Mouse (Mus musculus) liver, embryonic 16.5 days (tissue): ENCODE measurements around the gene Eif4g3. TPM values are rescaled to one million over a fixed set of nuclear protein-coding genes. Genes with fewer than 3 reads are reported as not detected.

Experiments
- ATAC-seq: fragments of 200-750 bp; cut with Nextera tagmentation; 2 replicates; pipeline ENCODE4 v1.8.0; 2017; ENCODE audit warnings: low read depth, mild to moderate bottlenecking, moderate number of reproducible peaks, moderate library complexity
- H3K27ac ChIP-seq: fragments of 300-500 bp; sonication (generic); 2 replicates; pipeline ENCODE4 v1.5.1; 2014; ENCODE audit warnings: mild to moderate bottlenecking, low read length
- H3K27me3 ChIP-seq: fragments of 300-500 bp; sonication (generic); 2 replicates; pipeline ENCODE4 v1.6.1; 2014; ENCODE audit warnings: low read depth, low read length, mixed read lengths; ENCODE audit not compliant: control insufficient read depth, insufficient read depth
- H3K36me3 ChIP-seq: fragments of 300-500 bp; sonication (generic); 2 replicates; pipeline ENCODE4 v1.6.1; 2014; ENCODE audit warnings: mild to moderate bottlenecking; ENCODE audit not compliant: control insufficient read depth, insufficient read depth
- H3K4me1 ChIP-seq: fragments of 300-500 bp; sonication (generic); 2 replicates; pipeline ENCODE4 v1.6.1; 2014; ENCODE audit warnings: low read depth, low read length, mixed read lengths; ENCODE audit not compliant: control insufficient read depth
- H3K4me2 ChIP-seq: fragments of 300-500 bp; sonication (generic); 2 replicates; pipeline ENCODE4 v1.6.1; 2014; ENCODE audit warnings: low read depth, low read length, mixed read lengths
- H3K4me3 ChIP-seq: fragments of 300-500 bp; sonication (generic); 2 replicates; pipeline ENCODE4 v1.5.1; 2014; ENCODE audit warnings: low read depth, mild to moderate bottlenecking, low read length
- H3K9ac ChIP-seq: fragments of 300-500 bp; sonication (generic); 2 replicates; pipeline ENCODE4 v1.6.1; 2014; ENCODE audit warnings: low read depth, low read length
- H3K9me3 ChIP-seq: fragments of 300-500 bp; sonication (generic); replicated peaks from 2 replicates; pipeline ENCODE4 v1.6.1; 2016; ENCODE audit warnings: low read length; ENCODE audit not compliant: control insufficient read depth
- WGBS: fragments of 180-500 bp; shearing (Covaris S2); extraction: QIAGEN DNeasy Blood & Tissue Kit; methylation state at CpG from one replicate; pipeline ENCODE4 v1.1.7; 2014; ENCODE audit not compliant: insufficient replicate concordance; 5-methylcytosine and 5-hydroxymethylcytosine counted together
- polyA plus RNA-seq: library from polyadenylated mRNA; unstranded; fragments of >200 nt; fragmentation: Nextera tagmentation; extraction: Ambion mirVana; gene quantifications from 2 replicates; pipeline ENCODE4 v1.2.1, GENCODE M21; 2015

The Eif4g3 gene
- polyA plus RNA-seq, 1 experiment from 2014 or later, result 6.4 TPM

DNA sequence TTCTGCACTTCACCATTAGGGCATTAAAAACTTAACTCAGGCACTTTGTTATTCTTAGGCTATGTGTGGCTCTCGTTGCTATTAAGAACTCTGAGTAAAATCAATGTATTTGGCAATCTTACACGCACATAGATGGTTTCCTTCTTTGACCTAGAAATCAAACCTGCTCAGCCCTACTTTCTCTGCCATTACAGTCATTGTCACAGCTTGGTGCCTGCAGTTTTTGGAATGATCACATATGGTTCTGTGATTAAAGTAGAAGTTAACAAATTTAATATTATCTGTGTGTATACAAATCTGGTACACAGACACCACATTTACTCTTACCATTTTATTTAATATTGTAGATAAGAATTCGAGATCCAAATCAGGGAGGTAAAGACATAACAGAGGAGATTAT is 112.1 kb downstream of the Eif4g3 start:
- Histone ChIP-seq H3K27ac (no peak overlapping the region), H3K4me1 (no peaks in the 10 kb centered on the region), H3K9me3 (no peaks in the 10 kb centered on the region), H3K27me3 (no peaks in the 10 kb centered on the region), H3K9ac (no peak overlapping the region), H3K4me3 (no peak overlapping the region), H3K4me2 (no peak overlapping the region), H3K36me3 (peaks cover 10% of the 10 kb centered on the region)
- no peak for ATAC-seq
- WGBS, result 66% methylated on average over 3 of the region's 3 CpGs

DNA sequence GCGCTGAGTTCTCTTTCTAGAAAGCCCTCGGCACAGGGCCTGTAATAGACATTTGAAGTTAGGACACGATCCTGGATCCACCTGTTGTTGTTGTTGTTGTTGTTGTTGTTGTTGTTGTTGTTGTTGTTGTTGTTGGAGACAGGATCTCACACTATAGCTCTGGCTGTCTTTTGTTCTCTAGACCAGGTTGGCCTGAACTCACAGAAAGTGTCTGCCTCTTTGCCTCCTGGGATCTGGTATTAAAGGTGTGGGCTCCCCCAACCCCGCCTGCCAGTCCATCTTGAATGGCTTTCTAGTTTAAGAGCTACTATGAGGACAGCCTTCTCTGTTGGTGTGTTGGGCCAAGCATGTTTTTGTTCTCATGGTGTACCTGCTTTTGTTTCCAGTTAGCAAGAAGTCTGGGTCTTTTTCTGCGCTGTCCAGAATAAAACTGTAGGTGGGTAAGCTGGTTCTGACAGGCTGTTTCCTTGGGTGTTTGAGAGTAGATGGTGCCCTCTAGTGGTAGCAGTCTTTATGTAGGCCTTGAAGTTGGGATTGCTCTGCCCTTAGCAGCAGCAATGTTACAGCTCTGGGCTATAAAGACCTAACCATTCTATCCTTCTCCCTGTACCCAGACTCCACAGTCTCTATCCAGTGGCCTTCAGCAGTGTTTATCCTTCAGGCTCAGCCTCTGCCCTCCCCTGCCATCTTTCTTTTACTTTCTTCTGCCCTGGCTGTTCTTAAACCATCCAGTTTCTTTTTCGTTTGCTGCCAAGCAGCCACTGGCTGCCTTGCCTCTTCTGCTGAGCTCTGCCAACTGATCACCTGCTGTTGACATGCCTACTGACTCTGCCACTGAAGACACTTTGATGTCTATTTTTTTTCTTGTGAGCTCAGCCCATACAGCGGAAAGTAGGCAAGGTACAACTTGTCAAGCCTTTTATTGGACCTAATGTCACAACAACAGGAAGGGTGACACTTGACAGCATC is 114.9 kb downstream of the Eif4g3 start:
- ATAC-seq, result no peak
- no peak overlapping the region for H3K4me2 ChIP-seq
- no peak overlapping the region for H3K9ac ChIP-seq
- H3K4me3 ChIP-seq, result no peak overlapping the region
- H3K36me3 ChIP-seq, result peaks cover 10% of the 10 kb centered on the region
- WGBS, result 75% methylated on average over 7 of the region's 7 CpGs
- no peaks in the 10 kb centered on the region for H3K27me3 ChIP-seq
- no peak overlapping the region for H3K27ac ChIP-seq
- no peaks in the 10 kb centered on the region for H3K4me1 ChIP-seq
- no peaks in the 10 kb centered on the region for H3K9me3 ChIP-seq

DNA sequence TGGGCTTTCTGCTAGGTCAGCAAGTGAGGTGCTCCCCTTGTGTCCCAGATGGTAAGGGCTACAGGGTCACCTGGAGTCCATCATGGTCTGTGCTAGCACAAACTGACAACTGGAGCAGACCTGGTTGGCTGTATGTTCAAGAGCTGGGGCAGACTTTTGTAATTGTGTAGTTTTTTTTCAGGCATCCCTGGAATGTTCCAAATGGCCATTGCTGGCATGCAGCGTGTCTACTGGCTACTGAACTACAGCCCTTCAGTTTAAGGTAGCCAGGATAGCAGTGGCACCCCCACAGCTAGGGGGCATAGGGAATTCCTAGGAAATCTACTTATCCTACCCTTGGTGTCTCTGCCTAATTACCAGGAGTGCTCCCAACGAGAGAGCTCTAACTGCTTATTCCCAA is 115.7 kb downstream of the Eif4g3 start:
- H3K9ac ChIP-seq, result no peak overlapping the region
- H3K4me3 ChIP-seq, result no peak overlapping the region
- WGBS, result 77% methylated on average over 2 of the region's 2 CpGs
- H3K27me3 ChIP-seq, result no peaks in the 10 kb centered on the region
- no peaks in the 10 kb centered on the region for H3K4me1 ChIP-seq
- no peak for ATAC-seq
- H3K27ac ChIP-seq, result no peak overlapping the region
- no peaks in the 10 kb centered on the region for H3K9me3 ChIP-seq
- no peak overlapping the region for H3K4me2 ChIP-seq
- H3K36me3 ChIP-seq, result peaks cover 10% of the 10 kb centered on the region

DNA sequence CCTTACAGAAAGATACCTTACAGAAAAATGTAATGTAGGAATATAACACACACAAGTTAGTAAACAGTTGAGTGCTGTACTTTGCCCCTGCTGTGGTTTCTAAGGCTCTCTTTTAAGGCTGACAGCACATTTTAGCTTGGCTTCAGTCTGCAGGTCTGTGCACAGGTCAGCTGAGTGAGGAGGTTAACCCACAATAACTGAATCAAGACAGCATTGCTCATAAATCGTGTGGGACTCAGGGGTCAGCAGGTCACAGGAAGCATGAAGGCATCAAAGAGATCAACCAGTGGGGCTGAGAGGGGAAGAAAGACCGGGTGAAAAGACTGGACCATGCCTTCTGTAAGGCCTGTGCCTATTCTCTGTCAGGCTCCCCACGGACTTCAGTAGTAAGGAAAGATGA is 116.5 kb downstream of the Eif4g3 start:
- Histone ChIP-seq H3K4me3 (no peak overlapping the region), H3K4me2 (no peak overlapping the region), H3K36me3 (peaks cover 10% of the 10 kb centered on the region), H3K27me3 (no peaks in the 10 kb centered on the region), H3K9me3 (no peaks in the 10 kb centered on the region), H3K4me1 (no peaks in the 10 kb centered on the region), H3K27ac (no peak overlapping the region), H3K9ac (no peak overlapping the region)
- no peak for ATAC-seq
- 59% methylated on average over 3 of the region's 3 CpGs for WGBS

DNA sequence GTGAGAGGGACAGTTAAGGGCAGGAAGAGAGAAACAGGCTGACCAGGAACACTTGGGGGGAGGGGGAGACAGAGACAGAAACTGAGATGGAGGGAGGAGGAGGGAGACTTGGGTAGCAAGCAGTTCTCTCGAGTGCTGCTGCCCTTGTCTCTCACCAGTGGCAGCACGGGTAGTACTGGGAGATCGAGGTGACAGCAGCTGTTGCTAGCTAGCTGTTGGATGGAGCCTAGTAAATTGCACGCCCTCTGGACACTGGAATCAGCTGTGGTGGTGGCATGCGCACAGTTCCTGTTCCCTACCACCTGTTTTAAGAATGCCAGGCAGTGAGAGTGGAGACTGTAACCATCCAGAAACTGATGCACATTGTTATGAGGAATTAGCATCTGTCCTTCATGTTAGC is 119.0 kb downstream of the Eif4g3 start:
- Histone ChIP-seq H3K27me3 (no peaks in the 10 kb centered on the region), H3K36me3 (peaks cover 5% of the 10 kb centered on the region), H3K9ac (no peak overlapping the region), H3K27ac (no peak overlapping the region), H3K4me3 (no peak overlapping the region), H3K4me2 (no peak overlapping the region), H3K4me1 (no peaks in the 10 kb centered on the region), H3K9me3 (no peaks in the 10 kb centered on the region)
- ATAC-seq, result no peak
- WGBS, result 75% methylated on average over 5 of the region's 5 CpGs

DNA sequence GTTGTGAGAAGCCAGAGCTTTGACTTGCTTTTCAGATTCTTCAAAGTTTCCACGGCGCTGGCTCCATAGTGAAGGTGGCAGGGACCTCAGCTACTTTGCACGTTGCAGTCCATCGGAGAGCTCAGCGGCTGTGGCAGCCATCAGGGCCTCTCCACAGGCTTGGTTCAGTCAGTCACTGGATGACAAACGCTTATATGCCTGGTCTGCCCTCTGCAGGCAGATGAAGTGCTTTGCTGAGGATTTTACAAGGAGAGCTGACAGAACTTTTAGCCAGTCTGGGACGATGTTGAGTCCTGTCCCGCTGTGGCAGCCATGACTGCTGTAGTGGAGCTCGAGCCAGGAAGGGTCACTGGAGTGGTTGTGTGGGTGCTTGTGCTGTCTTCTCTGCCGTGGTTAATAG is 126.9 kb downstream of the Eif4g3 start:
- ATAC-seq, result no peak
- no peaks in the 10 kb centered on the region for H3K4me1 ChIP-seq
- 68% methylated on average over 10 of the region's 10 CpGs for WGBS
- no peak overlapping the region for H3K4me3 ChIP-seq
- no peaks in the 10 kb centered on the region; the same call in 1 of the 2 replicates for H3K36me3 ChIP-seq
- H3K27me3 ChIP-seq, result no peaks in the 10 kb centered on the region
- H3K4me2 ChIP-seq, result no peak overlapping the region
- no peak overlapping the region for H3K27ac ChIP-seq
- no peaks in the 10 kb centered on the region for H3K9me3 ChIP-seq
- H3K9ac ChIP-seq, result no peak overlapping the region

DNA sequence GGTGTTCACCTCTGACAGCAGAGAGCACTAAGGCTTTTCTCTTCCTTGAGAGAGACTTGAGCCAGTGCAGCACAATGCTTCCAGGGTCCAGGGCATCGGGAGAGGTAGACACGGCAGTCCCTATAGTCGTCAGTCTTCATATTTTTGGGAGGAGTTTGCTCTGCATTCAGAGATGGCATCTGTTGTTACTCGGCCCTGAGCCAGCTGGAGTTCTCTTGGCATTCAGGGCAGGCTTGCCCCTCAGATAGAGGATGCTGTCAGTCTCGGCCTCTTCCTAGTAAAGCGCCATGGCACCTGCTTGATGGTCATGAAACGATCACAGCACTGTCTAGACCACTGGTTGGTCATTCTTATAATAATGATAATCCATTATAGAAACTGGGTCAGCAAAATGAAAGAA is 131.2 kb downstream of the Eif4g3 start:
- ATAC-seq, result no peak
- H3K9me3 ChIP-seq, result no peaks in the 10 kb centered on the region
- H3K27ac ChIP-seq, result no peak overlapping the region
- no peaks in the 10 kb centered on the region for H3K27me3 ChIP-seq
- H3K9ac ChIP-seq, result no peak overlapping the region
- H3K4me3 ChIP-seq, result no peak overlapping the region
- H3K4me2 ChIP-seq, result no peak overlapping the region
- no peaks in the 10 kb centered on the region for H3K4me1 ChIP-seq
- WGBS, result 73% methylated on average over 7 of the region's 7 CpGs
- peaks cover 4% of the 10 kb centered on the region; the same call in 1 of the 2 replicates for H3K36me3 ChIP-seq

DNA sequence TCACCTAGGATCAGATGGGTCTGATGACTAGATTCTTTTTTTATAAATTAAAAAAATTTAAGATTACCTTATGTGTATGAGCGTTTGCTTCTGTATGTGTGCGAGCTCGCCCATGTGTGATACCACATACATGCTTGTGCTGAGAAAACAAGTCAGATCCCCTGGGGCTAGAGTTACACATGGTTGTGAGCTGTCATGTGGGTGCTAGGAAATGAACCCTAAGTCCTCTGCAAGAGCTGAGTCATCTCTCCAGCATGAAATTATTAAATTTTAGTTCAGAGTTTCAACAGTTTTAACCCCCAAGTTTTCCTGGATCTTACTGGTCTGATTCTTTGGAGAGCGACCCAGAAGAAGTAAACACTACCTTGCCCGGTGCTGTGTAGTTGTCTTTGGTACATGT is 134.5 kb downstream of the Eif4g3 start:
- Histone ChIP-seq H3K27ac (no peak overlapping the region), H3K36me3 (peaks cover 4% of the 10 kb centered on the region; the same call in 1 of the 2 replicates), H3K4me1 (no peaks in the 10 kb centered on the region), H3K27me3 (no peaks in the 10 kb centered on the region), H3K9ac (no peak overlapping the region), H3K4me3 (no peak overlapping the region), H3K4me2 (no peak overlapping the region), H3K9me3 (no peaks in the 10 kb centered on the region)
- no peak for ATAC-seq
- WGBS, result 88% methylated on average over 5 of the region's 5 CpGs

DNA sequence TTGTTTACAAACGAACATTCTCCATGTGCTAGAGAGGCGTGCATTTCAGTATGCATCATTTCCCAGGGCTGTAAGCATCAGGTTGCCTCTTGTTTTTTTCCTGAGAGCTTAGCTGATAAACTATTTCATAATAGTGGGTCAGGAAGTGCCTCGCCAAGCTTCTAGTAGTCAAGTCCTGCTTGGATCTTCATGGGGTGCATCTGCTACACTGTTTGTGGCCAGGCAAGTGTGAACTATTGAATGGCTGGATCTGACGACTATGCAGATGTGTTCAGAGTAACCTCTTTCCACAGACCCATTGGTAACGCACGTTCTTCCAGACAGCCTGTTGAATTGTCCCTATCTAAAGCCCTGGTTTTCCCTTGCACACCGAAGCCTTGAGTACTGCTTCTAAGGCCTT is 135.0 kb downstream of the Eif4g3 start:
- H3K27ac ChIP-seq, result no peak overlapping the region
- H3K36me3 ChIP-seq, result peaks cover 4% of the 10 kb centered on the region; the same call in 1 of the 2 replicates
- H3K4me2 ChIP-seq, result no peak overlapping the region
- no peaks in the 10 kb centered on the region for H3K9me3 ChIP-seq
- ATAC-seq, result no peak
- 71% methylated on average over 7 of the region's 7 CpGs for WGBS
- H3K4me1 ChIP-seq, result no peaks in the 10 kb centered on the region
- no peaks in the 10 kb centered on the region for H3K27me3 ChIP-seq
- H3K9ac ChIP-seq, result no peak overlapping the region
- H3K4me3 ChIP-seq, result no peak overlapping the region
